Mouse (Mus musculus) fat pad, adult 2 months (tissue): ENCODE measurements at regions not wholly inside any gene's neighbourhood (a gene's known extent, or its start where the extent isn't known, plus 50 kb on each side); places are given as distances from the start of the nearest gene placed in this dataset.
"Not testable (repeated sequence)": the region's sequence is repeated elsewhere in the genome, so short reads cannot be mapped to it uniquely, and the experiment has no call there.

ENCODE experiments used
- DNase-seq: peaks from one replicate; pipeline ENCODE4 v3.0.0-alpha.2; 2011; ENCODE audit warnings: low read depth, low spot score; ENCODE audit errors: extremely low read depth

- DNase-seq, result no peak
These were observed 408.3 kb upstream of the N6amt1 start for GRCm38 (mm10) chr16:86945531-86946144.

DNA sequence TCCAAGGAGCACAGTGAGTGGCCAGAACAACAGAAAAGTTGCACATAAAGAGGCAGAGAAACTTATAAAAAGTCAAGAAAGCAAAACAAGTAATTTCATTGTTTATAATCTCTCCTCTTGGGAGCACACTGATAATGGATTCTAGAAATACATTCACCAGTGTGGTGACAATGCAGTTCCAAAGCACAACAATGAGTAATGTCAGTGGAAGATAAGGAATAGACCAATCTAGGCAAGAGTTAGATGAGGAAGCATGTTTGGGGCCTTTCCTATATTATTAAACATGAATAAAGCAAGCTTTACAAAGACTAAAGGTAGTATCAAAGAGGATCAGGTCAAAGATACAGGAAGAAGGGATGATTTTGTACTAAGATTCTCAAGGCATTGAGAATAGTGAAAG is 408.9 kb upstream of the N6amt1 start:
- DNase-seq, result no peak

DNA sequence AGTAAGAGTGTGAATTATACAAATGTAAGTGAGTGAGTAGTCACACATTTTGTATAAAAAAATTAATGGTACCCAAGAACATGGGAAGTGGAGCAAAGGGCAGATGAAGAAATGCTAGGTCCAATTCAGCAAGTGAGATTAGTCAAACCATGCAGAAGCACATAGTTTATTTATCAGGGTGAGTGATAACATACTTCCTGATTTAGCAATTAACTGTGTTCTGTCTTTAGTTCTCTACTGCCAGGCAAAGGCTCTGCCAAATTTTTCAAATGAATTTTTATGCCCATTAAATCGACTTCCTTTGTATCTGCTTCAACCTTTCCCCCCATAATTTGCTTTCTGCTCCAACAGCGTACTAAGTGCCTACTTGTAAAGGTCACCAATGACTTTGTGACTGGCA is 419.0 kb upstream of the N6amt1 start:
- DNase-seq, result no peak

- DNase-seq, result no peak
These were observed 421.2 kb upstream of the N6amt1 start for GRCm38 (mm10) chr16:86932765-86933164.

- DNase-seq, result no peak
These were observed 455.8 kb upstream of the N6amt1 start for GRCm38 (mm10) chr16:86897967-86898710.

DNA sequence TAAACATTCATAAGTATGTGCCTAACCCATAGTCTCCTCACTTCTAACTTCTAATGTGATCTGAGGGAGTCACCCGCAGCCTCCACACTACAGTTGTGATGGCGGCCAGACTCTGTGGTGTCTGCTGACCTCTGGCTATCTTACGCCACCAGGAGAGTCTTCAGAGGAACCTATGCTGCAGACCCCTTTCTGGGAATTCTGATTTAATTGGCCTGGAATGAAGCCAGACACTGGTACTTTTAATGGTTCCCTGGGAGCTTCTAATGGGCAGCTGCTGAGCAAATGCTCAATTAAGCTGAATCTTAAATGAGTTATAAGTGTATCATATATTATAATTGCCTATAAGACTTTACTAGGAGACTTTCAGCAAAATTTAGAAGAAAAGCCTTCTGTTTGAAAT is 459.0 kb upstream of the N6amt1 start:
- DNase-seq, result no peak

DNA sequence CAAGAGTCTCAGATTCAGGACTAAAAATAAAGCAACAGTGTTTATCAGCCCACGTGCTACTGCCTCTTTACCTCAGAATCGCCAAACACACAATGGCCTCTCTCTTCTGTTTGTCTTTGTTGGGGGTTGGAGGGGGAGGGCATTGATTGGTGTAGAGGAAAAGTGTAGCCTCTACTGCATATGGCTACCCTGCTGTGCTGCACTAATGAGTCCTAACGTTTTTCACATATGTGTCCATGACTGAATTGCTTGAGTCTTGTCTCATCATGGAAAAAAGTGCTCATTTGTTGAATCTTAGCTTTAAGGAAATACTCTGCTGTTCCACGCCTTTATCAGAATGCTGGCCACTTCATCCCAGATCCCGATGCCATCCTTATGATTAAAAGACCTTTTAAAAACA is 459.7 kb upstream of the N6amt1 start:
- no peak for DNase-seq

DNA sequence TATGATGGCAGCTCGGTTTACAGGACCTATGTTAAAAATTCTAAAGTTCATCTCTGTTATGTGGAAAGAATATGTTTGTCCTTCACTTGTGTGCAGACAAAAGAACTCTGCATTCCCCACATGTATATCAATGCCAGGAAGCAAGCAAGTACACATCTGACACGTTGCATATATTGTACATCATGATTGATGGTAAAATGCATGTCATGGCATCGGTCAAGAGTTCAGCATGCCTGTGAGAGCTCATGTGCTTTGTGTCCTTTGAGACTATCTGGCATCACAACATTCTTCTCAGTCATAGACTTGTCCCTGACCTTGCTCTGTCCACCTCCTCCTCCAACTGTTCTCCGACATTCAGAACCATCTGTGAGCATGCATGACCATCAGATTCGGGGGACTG is 465.6 kb upstream of the N6amt1 start:
- DNase-seq, result no peak

- DNase-seq, result no peak
These were observed 466.4 kb upstream of the N6amt1 start for GRCm38 (mm10) chr16:86887605-86888004.

- DNase-seq, result no peak
These were observed 470.1 kb upstream of the N6amt1 start for GRCm38 (mm10) chr16:86883862-86884261.

DNA sequence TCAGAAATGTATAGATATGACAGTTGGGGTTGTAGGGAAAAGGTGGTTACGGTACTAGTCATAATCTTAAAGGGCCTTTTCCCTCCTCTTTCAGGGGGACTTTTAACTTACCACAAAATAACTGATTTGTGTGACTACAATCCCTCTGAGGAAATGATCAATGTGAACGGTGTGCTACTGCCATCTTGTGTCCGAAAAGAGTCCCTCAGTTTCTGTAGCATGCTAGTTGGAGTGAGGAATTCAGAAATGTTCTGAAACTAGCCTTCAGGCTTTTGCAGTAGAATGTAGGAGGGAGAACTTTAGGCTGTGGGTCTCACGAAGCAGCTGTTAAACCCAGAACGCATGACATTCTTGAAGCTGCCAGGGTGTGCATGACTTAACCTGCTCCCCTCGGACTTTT is 471.5 kb upstream of the N6amt1 start:
- DNase-seq, result no peak

GRCm38 (mm10) chr16:86881583-86881982 is 472.4 kb upstream of the N6amt1 start:
- DNase-seq, result no peak

DNA sequence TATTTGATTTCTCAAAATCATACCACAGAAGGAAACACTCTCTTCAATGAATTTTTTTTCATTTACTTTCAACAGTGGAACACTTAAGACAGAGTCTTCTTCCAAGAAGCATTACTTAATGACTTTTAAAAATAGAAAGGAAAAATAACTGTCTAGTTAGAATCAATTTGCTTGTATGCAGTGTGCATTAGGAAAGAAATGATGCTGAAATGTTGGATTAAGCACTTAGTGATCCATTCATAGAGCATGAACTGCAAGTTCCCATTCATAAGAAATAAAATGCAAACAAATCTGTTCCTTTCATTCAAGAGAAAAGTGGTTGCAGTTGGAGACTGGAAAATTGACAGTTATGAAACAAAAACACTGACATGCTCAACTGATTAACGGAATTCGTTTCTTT is 493.2 kb upstream of the N6amt1 start:
- no peak for DNase-seq

GRCm38 (mm10) chr16:86855891-86856290 is 498.1 kb upstream of the N6amt1 start:
- DNase-seq, result no peak

DNA sequence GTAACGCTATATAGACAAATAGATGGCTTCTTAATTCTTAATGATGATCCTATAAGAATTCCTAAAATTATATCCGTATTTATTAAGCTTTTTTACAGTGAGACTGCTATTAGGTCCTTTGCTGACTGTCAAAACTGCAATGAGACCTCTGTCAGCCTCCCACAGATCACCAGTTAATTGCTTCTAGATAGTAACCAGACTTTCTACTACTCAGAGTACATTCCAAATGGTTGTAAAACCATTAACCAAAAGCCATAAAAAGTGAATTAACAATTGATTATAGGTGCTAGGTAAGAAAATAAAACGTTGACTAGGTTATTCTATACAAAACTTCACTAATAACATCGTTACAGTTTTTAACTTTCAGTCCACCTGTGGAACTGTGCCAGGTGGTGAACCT is 498.7 kb upstream of the N6amt1 start:
- DNase-seq, result no peak

GRCm38 (mm10) chr16:86853398-86853797 is 500.6 kb upstream of the N6amt1 start:
- no peak for DNase-seq

- no peak for DNase-seq
These were observed 515.3 kb upstream of the N6amt1 start for GRCm38 (mm10) chr16:86838457-86839337.

- DNase-seq, result no peak
These were observed 526.3 kb upstream of the N6amt1 start for GRCm38 (mm10) chr16:86827645-86828044.

GRCm38 (mm10) chr16:86826641-86827040 is 527.3 kb upstream of the N6amt1 start:
- no peak for DNase-seq

DNA sequence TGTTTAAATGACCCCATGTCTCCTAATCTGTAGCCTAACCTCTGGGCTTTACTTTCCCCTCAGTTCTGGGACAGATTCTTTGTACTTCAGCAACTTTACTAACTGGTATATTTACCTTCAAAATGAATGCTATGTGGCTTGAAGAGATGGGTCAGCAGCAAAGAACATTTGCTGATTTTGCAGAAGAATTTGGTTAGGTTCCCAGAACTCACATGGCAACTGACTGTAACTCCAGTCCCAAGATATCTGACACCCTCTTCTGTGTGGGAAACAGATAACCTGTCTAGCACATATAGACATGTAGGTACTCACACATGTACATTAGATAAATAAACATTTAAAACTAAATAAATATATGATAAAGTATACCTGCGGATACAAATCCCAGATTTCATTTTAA is 530.5 kb upstream of the N6amt1 start:
- no peak for DNase-seq

DNA sequence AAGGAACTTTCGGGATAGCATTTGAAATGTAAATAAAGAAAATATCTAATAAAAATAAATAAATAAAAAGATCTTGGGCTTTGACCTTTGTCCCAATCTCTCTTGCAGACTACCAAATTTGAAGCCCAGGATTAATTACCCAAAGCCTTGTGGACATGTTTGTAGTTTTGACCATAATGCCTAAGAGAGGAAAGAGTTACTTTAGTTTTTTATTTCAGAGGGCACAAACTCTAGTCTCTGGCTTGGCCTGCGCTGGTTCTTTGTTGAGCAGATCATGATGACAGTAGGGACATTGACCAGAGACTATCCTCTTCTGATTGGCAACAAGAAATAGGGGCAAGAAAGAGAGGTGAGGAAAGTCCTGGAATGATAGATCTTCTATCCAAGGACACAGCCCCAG is 532.4 kb upstream of the N6amt1 start:
- no peak for DNase-seq

DNA sequence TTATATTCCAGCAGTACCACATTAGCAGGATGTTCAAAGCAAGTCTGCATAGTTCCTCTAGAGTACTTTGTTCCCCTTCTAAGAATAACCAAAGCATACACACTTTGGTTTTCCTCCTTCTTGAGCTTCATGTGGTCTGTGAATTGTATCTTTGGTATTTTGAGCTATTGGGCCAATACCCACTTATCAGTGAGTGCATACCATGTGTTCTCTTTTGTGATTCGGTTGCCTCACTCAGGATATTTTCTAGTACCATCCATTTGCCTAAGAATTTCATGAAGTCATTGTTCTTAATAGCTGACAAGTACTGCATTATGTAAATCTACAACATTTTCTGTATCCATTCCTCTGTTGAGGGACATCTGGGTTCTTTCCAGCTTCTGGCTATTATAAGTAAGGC is 535.3 kb upstream of the N6amt1 start:
- not testable (repeated sequence) for DNase-seq
